Mouse (Mus musculus): Measurements from ENCODE around the gene Kctd13. TPM values are rescaled to one million over a fixed set of nuclear protein-coding genes. Genes with fewer than 3 reads are reported as not detected.

Gene Kctd13
- polyA plus RNA-seq, 1 experiment from 2014 or later: 33.5 TPM

DNA sequence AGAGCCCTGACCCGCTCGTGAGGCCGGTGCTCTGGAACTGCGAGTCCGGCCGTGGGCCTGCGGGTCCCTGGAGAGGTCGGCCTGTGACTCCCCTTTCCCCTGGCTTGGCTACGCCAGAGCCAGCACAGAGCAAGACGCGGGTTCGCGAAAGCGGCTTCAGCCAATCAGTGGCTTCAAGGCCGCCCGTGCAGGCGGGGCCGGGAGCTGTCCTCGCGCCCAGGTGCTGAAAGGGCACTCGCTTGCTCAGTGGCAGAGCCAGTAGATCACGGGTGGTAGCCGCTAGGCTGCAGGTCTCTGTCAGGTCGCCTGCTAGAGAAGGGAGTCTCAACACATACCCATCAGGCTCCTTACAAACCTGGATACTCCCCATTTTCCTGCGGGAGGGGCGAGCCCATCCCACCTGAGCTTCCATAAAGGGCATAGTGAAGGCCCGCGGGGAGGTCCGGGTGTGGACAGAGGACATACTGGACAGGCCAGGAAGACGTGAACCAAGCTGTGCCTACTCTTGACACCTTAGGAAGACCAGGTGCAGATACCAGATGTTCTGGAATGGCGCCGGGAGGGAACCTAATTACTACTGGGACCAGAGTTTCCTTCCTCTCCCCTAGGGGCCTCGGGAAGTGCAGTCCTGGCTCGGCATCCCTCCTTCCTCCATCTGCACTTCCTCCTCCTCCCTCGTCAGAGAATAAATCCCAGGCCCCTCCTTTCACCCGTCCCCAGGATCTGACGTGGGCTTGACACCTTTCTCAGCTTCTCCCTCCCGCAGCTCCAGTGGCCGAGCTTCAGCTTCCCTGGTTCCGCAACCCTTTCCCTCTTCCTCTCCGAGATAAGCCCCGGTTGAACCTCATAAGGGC is 21.3 kb downstream of the Kctd13 start, which contains the start of gene Sez6l2:
TSS of gene Sez6l2 (plus strand) at position 771 of the 854 bp plus-strand sequence.
- ATAC-seq (ENCODE audit: low FRiP score): peak; percentile 89

DNA sequence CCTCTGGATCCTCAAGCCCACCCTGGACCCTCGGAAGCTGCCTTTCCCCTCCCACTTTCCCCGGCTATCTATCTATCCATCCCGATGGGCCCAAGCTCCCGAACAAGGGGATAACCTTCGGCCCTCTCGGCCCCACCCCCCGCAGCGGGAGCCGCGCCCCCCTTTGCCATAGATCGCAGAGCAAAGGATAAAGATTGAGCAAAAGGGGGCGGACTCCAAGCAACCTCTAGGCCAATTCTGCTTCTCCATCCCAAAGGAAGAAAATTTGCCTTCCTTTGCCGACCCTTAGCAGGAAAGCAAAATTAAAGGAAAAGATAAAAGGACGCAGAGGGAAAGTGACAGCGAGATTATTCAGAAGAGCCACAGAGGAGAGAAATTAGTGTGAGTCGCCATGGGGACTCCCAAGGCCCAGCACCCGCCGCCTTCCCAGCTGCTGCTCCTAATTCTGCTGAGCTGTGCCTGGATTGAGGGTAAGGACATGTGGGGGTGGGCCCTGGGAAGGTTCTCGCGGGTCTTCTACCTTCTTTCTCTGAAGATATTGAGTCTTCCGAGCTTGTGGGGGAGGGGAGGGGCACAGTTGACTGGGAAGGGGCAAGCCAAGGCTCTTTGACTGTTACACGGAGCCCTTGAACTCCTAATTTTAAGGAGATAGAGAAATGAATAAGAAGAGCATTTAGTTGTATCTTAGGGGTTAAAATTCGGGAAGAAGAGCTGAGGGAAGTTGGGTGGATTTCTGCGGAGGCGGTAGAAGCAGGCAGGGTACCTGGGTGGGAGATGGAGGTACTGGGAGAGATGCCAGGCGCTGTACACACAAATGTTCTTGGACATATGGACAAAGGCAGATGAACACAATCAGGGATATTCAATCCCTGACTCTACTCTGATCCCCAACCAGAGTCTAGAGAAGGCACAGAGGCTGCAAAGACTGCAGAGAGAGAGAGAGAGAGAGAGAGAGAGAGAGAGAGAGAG is 22.3 kb downstream of the Kctd13 start:
- no peak for DNase-seq (ENCODE audit: low spot score)
- Histone ChIP-seq H3K36me3 (ENCODE audit: control insufficient read depth, insufficient read depth, low read length) (no peaks in the 10 kb centered on the region), H3K4me2 (replicated peaks; ENCODE audit: low read depth, low read length) (peak overlapping the region; percentile 97), H3K4me1 (replicated peaks; ENCODE audit: control insufficient read depth, insufficient read depth, low read length) (no peaks in the 10 kb centered on the region), H3K27ac (ENCODE audit: low read depth, low read length) (peak overlapping the region; percentile 82), H3K9ac (ENCODE audit: low read depth, low read length) (peak overlapping the region; percentile 55), H3K9me3 (ENCODE audit: control insufficient read depth, low read length) (no peaks in the 10 kb centered on the region), H3K27me3 (ENCODE audit: control insufficient read depth, insufficient read depth, low read length) (peaks cover 20% of the 10 kb centered on the region), H3K4me3 (ENCODE audit: low read depth, low read length) (peak overlapping the region; percentile 46)
- ATAC-seq (ENCODE audit: low FRiP score): no peak
- WGBS: 5% methylated on average over 26 of the region's 26 CpGs

More for the DNA sequence above, 21.3 kb downstream of the Kctd13 start, which contains the start of gene Sez6l2:
- H3K4me3 ChIP-seq (ENCODE audit: low read depth, low read length): peak within 1 kb of the TSS; percentile 46
- no peaks in the 10 kb centered on the region for H3K4me1 ChIP-seq (replicated peaks; ENCODE audit: control insufficient read depth, insufficient read depth, low read length)
- H3K9me3 ChIP-seq (ENCODE audit: control insufficient read depth, low read length): no peaks in the 10 kb centered on the region
- peak; percentile 90 for DNase-seq (ENCODE audit: low spot score)
- peak within 1 kb of the TSS; percentile 97 for H3K4me2 ChIP-seq (replicated peaks; ENCODE audit: low read depth, low read length)
- peak within 1 kb of the TSS; percentile 82 for H3K27ac ChIP-seq (ENCODE audit: low read depth, low read length)
- WGBS: under 1% methylated on average over 38 of the region's 42 CpGs
- H3K27me3 ChIP-seq (ENCODE audit: control insufficient read depth, insufficient read depth, low read length): peaks cover 20% of the 10 kb centered on the region
- H3K9ac ChIP-seq (ENCODE audit: low read depth, low read length): peak within 1 kb of the TSS; percentile 55
- H3K36me3 ChIP-seq (ENCODE audit: control insufficient read depth, insufficient read depth, low read length): no peaks in the 10 kb centered on the region

- Histone ChIP-seq H3K27me3 (ENCODE audit: control insufficient read depth, insufficient read depth, low read length) (peaks cover 20% of the 10 kb centered on the region), H3K4me3 (ENCODE audit: low read depth, low read length) (peak overlapping the region; percentile 46), H3K4me2 (replicated peaks; ENCODE audit: low read depth, low read length) (peak overlapping the region; percentile 97), H3K36me3 (ENCODE audit: control insufficient read depth, insufficient read depth, low read length) (no peaks in the 10 kb centered on the region), H3K9ac (ENCODE audit: low read depth, low read length) (peak overlapping the region; percentile 47), H3K4me1 (replicated peaks; ENCODE audit: control insufficient read depth, insufficient read depth, low read length) (no peaks in the 10 kb centered on the region), H3K27ac (ENCODE audit: low read depth, low read length) (no peak overlapping the region), H3K9me3 (ENCODE audit: control insufficient read depth, low read length) (no peaks in the 10 kb centered on the region)
- DNase-seq (ENCODE audit: low spot score): no peak
- no peak for ATAC-seq (ENCODE audit: low FRiP score)
- WGBS: 19% methylated on average over 4 of the region's 4 CpGs
Observed at GRCm38 (mm10) chr7:126951741-126952140, 23.1 kb downstream of the Kctd13 start.

DNA sequence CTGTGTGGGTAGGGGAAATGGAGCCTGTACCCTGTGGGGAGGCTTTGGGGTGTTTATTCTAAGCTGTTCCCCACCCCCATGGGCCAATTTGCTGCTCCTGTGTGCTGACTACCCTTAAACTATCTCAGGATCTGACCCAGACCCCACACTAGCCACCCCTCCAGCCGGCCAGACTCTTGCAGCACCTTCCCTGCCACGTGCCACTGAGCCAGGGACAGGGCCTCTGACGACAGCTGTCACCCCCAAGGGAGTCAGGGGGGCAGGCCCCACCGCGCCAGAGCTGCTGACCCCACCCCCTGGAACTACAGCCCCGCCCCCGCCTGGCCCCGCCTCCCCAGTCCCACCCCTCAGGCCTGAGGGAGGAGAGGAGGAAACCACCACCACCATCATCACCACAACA is 24.0 kb downstream of the Kctd13 start:
- 0% methylated on average over 8 of the region's 8 CpGs for WGBS
- ATAC-seq (ENCODE audit: low FRiP score): no peak
- Histone ChIP-seq H3K27me3 (ENCODE audit: control insufficient read depth, insufficient read depth, low read length) (peaks cover 20% of the 10 kb centered on the region), H3K4me3 (ENCODE audit: low read depth, low read length) (no peak overlapping the region; the same call in 1 of the 2 replicates), H3K36me3 (ENCODE audit: control insufficient read depth, insufficient read depth, low read length) (no peaks in the 10 kb centered on the region), H3K4me1 (replicated peaks; ENCODE audit: control insufficient read depth, insufficient read depth, low read length) (no peaks in the 10 kb centered on the region), H3K27ac (ENCODE audit: low read depth, low read length) (no peak overlapping the region), H3K9me3 (ENCODE audit: control insufficient read depth, low read length) (no peaks in the 10 kb centered on the region), H3K9ac (ENCODE audit: low read depth, low read length) (peak overlapping the region; percentile 37; the same call in 1 of the 2 replicates), H3K4me2 (replicated peaks; ENCODE audit: low read depth, low read length) (peak overlapping the region; percentile 97; the same call in 1 of the 2 replicates)
- no peak for DNase-seq (ENCODE audit: low spot score)

- H3K4me1 ChIP-seq (replicated peaks; ENCODE audit: control insufficient read depth, insufficient read depth, low read length): no peaks in the 10 kb centered on the region
- 63% methylated on average over 3 of the region's 3 CpGs for WGBS
- ATAC-seq (ENCODE audit: low FRiP score) (no peak), DNase-seq (ENCODE audit: low spot score) (no peak)
- H3K4me3 ChIP-seq (ENCODE audit: low read depth, low read length): no peak overlapping the region
- no peak overlapping the region for H3K9ac ChIP-seq (ENCODE audit: low read depth, low read length)
- no peak overlapping the region for H3K27ac ChIP-seq (ENCODE audit: low read depth, low read length)
- H3K4me2 ChIP-seq (replicated peaks; ENCODE audit: low read depth, low read length): no peak overlapping the region
- H3K9me3 ChIP-seq (ENCODE audit: control insufficient read depth, low read length): no peaks in the 10 kb centered on the region
- H3K27me3 ChIP-seq (ENCODE audit: control insufficient read depth, insufficient read depth, low read length): peaks cover 16% of the 10 kb centered on the region
- no peaks in the 10 kb centered on the region for H3K36me3 ChIP-seq (ENCODE audit: control insufficient read depth, insufficient read depth, low read length)
Observed at GRCm38 (mm10) chr7:126955125-126955524, 26.4 kb downstream of the Kctd13 start.

DNA sequence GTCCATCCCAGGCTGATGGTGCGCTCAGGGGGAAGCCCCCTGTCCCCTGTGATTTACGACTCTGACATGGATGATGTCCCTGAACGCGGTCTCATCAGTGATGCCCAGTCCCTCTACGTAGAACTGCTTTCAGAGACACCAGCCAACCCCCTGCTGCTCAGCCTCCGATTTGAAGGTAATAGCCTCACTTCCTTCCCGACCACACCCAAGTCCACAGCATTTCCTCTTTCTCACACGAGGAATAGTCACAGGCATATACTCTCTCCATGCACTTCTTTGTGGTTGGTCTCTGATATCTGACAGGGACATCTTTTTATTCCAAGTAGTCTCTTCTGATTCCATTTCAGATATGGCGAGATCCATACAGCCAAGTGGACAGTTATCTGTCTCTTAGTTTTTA is 31.1 kb downstream of the Kctd13 start:
- H3K36me3 ChIP-seq (ENCODE audit: control insufficient read depth, insufficient read depth, low read length): no peaks in the 10 kb centered on the region
- no peaks in the 10 kb centered on the region for H3K4me1 ChIP-seq (replicated peaks; ENCODE audit: control insufficient read depth, insufficient read depth, low read length)
- DNase-seq (ENCODE audit: low spot score) (no peak), ATAC-seq (ENCODE audit: low FRiP score) (no peak)
- H3K9ac ChIP-seq (ENCODE audit: low read depth, low read length): no peak overlapping the region
- H3K27ac ChIP-seq (ENCODE audit: low read depth, low read length): no peak overlapping the region
- 69% methylated on average over 9 of the region's 9 CpGs for WGBS
- H3K9me3 ChIP-seq (ENCODE audit: control insufficient read depth, low read length): no peaks in the 10 kb centered on the region
- H3K27me3 ChIP-seq (ENCODE audit: control insufficient read depth, insufficient read depth, low read length): peaks cover 2% of the 10 kb centered on the region; the same call in 1 of the 2 replicates
- H3K4me3 ChIP-seq (ENCODE audit: low read depth, low read length): no peak overlapping the region
- no peak overlapping the region for H3K4me2 ChIP-seq (replicated peaks; ENCODE audit: low read depth, low read length)

DNA sequence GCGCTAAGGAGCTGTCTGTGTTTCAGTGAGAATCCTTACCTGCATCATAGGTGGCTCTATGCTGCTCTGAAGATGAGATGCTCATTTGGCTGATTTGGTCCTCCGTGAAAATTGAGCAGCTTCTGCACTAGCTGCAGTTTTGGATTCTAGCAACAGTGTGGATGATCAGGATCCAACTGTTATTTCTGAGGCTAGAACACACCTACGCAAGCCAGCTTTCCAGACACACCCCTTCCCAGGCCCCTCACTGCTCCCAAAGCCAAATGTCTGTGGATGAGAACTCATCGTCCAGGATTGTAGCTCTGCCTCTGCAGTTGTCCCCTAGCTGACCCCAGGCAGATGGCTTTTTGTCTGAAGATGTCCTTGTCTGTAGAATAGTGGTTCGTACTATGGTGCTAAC is 32.4 kb downstream of the Kctd13 start:
- Histone ChIP-seq H3K4me2 (replicated peaks; ENCODE audit: low read depth, low read length) (no peak overlapping the region), H3K4me1 (replicated peaks; ENCODE audit: control insufficient read depth, insufficient read depth, low read length) (no peaks in the 10 kb centered on the region), H3K4me3 (ENCODE audit: low read depth, low read length) (no peak overlapping the region), H3K9me3 (ENCODE audit: control insufficient read depth, low read length) (no peaks in the 10 kb centered on the region), H3K9ac (ENCODE audit: low read depth, low read length) (no peak overlapping the region), H3K36me3 (ENCODE audit: control insufficient read depth, insufficient read depth, low read length) (no peaks in the 10 kb centered on the region), H3K27me3 (ENCODE audit: control insufficient read depth, insufficient read depth, low read length) (peaks cover 2% of the 10 kb centered on the region; the same call in 1 of the 2 replicates), H3K27ac (ENCODE audit: low read depth, low read length) (no peak overlapping the region)
- 86% methylated on average over 5 of the region's 5 CpGs for WGBS
- ATAC-seq (ENCODE audit: low FRiP score) (no peak), DNase-seq (ENCODE audit: low spot score) (no peak)

DNA sequence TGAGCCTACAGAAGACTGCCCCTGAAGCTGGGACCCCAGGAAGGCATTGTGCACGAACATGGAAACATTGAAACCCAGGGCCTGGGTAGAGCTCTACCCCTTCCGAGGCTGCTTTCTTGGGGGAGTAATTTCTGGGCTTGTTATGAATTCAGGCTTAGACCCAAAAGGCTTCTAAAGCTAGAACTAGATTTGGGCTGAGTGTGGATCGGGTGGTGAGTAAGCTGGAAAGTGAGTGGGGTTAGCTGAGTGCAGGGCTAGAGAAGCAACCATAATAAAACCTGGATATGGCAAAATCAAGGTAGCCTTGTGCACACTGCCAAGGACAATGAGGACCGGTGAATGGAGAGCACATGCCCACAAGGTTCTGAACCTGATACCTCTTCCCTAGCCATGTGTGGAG is 33.3 kb downstream of the Kctd13 start:
- Histone ChIP-seq H3K9ac (ENCODE audit: low read depth, low read length) (no peak overlapping the region), H3K36me3 (ENCODE audit: control insufficient read depth, insufficient read depth, low read length) (no peaks in the 10 kb centered on the region), H3K27me3 (ENCODE audit: control insufficient read depth, insufficient read depth, low read length) (peaks cover 2% of the 10 kb centered on the region; the same call in 1 of the 2 replicates), H3K27ac (ENCODE audit: low read depth, low read length) (no peak overlapping the region), H3K9me3 (ENCODE audit: control insufficient read depth, low read length) (no peaks in the 10 kb centered on the region), H3K4me2 (replicated peaks; ENCODE audit: low read depth, low read length) (no peak overlapping the region), H3K4me1 (replicated peaks; ENCODE audit: control insufficient read depth, insufficient read depth, low read length) (no peaks in the 10 kb centered on the region), H3K4me3 (ENCODE audit: low read depth, low read length) (no peak overlapping the region)
- no peak for ATAC-seq (ENCODE audit: low FRiP score)
- WGBS: 92% methylated on average over 4 of the region's 4 CpGs
- DNase-seq (ENCODE audit: low spot score): no peak

All from hindbrain, embryonic 11.5 days (tissue).